Mouse (Mus musculus): Measurements from ENCODE around the gene 2210016L21Rik.

GRCm38 (mm10) chr5:114913686-114914085 is 28.3 kb upstream of the 2210016L21Rik start:
- no peak for TF ChIP-seq CTCF (IDR thresholded peaks at IDR 0.05; ENCODE audit: insufficient read depth, low read length)
- TF ChIP-seq POLR2A (IDR thresholded peaks at IDR 0.05; ENCODE audit: borderline replicate concordance, extremely low read depth, low read depth, low read length) = no peak

All from lung, adult 2 months (tissue).